Mouse (Mus musculus): Measurements from ENCODE around the gene Atg101. TPM values are rescaled to one million over a fixed set of nuclear protein-coding genes. Genes with fewer than 3 reads are reported as not detected.
A peak's percentile ranks its signal among the peaks of the same experiment; 100 is the strongest.

Atg101 gene
- polyA plus RNA-seq, 1 experiment = 61.3 TPM

DNA sequence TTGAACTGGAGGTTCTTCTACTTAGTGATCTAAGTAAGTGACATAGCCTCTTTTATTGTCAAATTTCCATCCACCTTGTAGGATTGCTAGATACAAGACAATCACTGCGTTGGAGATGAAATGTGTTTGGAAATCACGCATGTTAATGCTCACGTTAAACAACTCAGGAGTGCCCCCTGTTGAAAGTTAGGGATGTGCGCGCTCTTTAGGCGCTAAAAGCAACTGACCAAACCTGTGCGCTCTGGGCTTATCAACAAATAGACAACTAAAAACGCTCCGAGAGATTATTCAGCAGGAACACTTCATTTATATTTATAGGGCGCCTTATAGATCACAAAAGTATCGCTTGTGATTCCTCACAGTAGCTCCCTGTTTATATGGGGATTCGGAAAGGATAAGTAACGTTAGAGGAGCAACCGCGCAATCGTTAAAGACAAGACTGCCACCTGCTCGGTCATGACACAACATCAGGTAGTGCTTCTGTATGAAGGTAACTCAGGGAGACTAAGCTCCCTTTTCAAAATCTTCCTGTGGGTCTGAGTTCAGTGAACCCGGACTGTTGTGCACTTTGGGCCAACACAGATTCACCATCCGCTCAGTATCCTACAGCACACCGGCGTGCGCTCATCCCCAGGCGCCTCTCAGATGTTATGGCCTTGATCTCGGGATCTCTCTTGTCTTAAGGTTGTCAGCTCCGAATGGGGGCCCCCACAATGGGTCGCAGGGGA is 725 bp upstream of the Atg101 start:
- H3K79me3 ChIP-seq (ENCODE audit: low read depth) = peaks cover 16% of the 10 kb centered on the region
- peak; percentile 61 for TF ChIP-seq CTCF (IDR thresholded peaks at IDR 0.05; ENCODE audit: control insufficient read depth, insufficient read depth, insufficient read length)
- no peak for TF ChIP-seq FOSL1 (IDR thresholded peaks at IDR 0.05; ENCODE audit: insufficient read depth, low read length, poor library complexity, severe bottlenecking)
- peaks cover 36% of the 10 kb centered on the region for H3K79me2 ChIP-seq (ENCODE audit: control insufficient read depth, insufficient read depth)
- H3K27me3 ChIP-seq (ENCODE audit: control insufficient read depth, insufficient read depth, insufficient read length) = no peaks in the 10 kb centered on the region
- H3K36me3 ChIP-seq (ENCODE audit: control insufficient read depth, insufficient read depth) = peaks cover 20% of the 10 kb centered on the region
- peak overlapping the region; percentile 79 for H3ac ChIP-seq (ENCODE audit: control insufficient read depth, insufficient read length, low read depth)
- peak overlapping the region; percentile 93 for H3K4me3 ChIP-seq (ENCODE audit: insufficient read depth, poor library complexity, severe bottlenecking)

DNA sequence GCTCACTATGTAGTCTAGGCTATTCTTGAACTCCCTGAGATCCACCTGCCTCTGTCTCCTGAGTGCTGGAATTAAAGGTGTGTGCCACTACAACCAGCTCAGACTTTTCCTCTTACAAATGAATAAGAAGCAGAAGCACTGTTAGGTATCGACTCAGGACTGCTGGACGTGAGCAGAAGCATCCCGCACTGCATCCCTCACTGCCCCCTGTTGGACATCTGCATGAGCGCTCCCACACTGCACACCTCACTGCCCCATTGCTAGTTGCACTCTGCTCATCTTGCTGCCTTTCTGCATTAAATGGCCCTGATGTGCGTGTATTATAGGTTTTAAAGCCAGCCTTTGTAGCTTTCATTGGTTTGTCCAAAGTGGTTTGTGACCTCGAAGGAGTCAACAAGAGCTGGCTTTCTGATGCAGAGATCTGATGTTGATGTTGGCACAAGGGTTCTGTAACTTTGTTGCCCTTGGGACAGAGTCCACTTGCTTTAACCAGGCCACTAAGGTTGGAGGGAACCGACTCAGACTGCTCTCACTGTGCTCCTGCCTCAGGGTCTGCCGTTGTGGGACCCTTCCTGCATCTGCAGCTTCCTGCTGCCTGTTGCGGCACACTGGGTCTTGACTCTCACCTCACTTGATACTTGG is 2.2 kb downstream of the Atg101 start:
- TF ChIP-seq CTCF (IDR thresholded peaks at IDR 0.05; ENCODE audit: control insufficient read depth, insufficient read depth, insufficient read length) (peak; percentile 77), FOSL1 (IDR thresholded peaks at IDR 0.05; ENCODE audit: insufficient read depth, low read length, poor library complexity, severe bottlenecking) (no peak)
- Histone ChIP-seq H3K27me3 (ENCODE audit: control insufficient read depth, insufficient read depth, insufficient read length) (no peaks in the 10 kb centered on the region), H3K4me3 (ENCODE audit: insufficient read depth, poor library complexity, severe bottlenecking) (no peak overlapping the region), H3K79me3 (ENCODE audit: low read depth) (peaks cover 16% of the 10 kb centered on the region), H3ac (ENCODE audit: control insufficient read depth, insufficient read length, low read depth) (no peak overlapping the region), H3K79me2 (ENCODE audit: control insufficient read depth, insufficient read depth) (peaks cover 36% of the 10 kb centered on the region), H3K36me3 (ENCODE audit: control insufficient read depth, insufficient read depth) (peaks cover 47% of the 10 kb centered on the region)

DNA sequence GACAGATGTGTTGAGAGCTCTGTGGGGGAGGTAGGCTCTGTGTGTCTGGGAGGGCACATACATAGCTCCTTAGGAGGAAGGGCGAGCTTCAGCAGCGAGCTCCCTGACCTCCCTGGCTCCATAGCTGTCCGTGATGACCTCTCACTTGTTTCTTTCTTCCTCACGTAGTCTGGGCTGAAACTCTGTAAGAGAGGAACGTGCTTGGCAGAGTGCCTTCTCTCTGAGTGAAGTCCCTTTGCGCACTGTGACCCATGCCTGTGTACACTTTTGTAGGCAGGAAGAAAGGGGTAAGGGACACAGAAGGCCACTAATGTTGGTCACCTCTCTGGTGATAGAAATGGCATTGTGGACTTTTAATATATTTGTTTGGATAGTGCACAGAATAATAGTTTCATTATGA is 3.3 kb downstream of the Atg101 start:
- peaks cover 56% of the 10 kb centered on the region for H3K36me3 ChIP-seq (ENCODE audit: control insufficient read depth, insufficient read depth)
- H3ac ChIP-seq (ENCODE audit: control insufficient read depth, insufficient read length, low read depth) = no peak overlapping the region

DNA sequence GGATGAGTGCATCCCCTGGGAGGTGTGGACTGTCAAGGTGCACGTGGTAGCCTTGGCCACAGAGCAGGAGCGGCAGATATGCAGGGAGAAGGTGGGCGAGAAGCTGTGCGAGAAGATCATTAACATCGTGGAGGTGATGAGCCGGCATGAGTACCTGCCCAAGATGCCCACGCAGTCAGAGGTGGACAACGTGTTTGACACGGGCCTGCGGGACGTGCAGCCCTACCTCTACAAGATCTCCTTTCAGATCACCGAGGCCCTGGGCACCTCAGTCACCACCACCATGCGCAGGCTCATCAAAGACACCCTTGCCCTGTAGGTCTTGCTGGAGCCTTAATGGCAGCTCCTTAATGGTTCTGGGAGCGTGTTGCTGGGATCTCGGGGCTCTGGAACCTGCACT is 6.3 kb downstream of the Atg101 start:
- H3K4me3 ChIP-seq (ENCODE audit: insufficient read depth, poor library complexity, severe bottlenecking) = no peak overlapping the region
- H3K36me3 ChIP-seq (ENCODE audit: control insufficient read depth, insufficient read depth) = peaks cover 56% of the 10 kb centered on the region
- H3K79me3 ChIP-seq (ENCODE audit: low read depth) = peaks cover 5% of the 10 kb centered on the region
- H3ac ChIP-seq (ENCODE audit: control insufficient read depth, insufficient read length, low read depth) = no peak overlapping the region
- TF ChIP-seq FOSL1 (IDR thresholded peaks at IDR 0.05; ENCODE audit: insufficient read depth, low read length, poor library complexity, severe bottlenecking) (no peak), CEBPB (IDR thresholded peaks at IDR 0.05; ENCODE audit: low read depth) (no peak), MYOD1 (IDR thresholded peaks at IDR 0.05; ENCODE audit: control insufficient read depth, insufficient read length, low read depth) (no peak), CTCF (IDR thresholded peaks at IDR 0.05; ENCODE audit: control insufficient read depth, insufficient read depth, insufficient read length) (no peak), USF1 (IDR thresholded peaks at IDR 0.05; ENCODE audit: low read depth) (no peak), MYOG (IDR thresholded peaks at IDR 0.05; ENCODE audit: control insufficient read depth, extremely low read depth, insufficient read length) (no peak), MAX (IDR thresholded peaks at IDR 0.05) (no peak)
- H3K27me3 ChIP-seq (ENCODE audit: control insufficient read depth, insufficient read depth, insufficient read length) = no peaks in the 10 kb centered on the region
- H3K79me2 ChIP-seq (ENCODE audit: control insufficient read depth, insufficient read depth) = peaks cover 23% of the 10 kb centered on the region

More for the DNA sequence above, 3.3 kb downstream of the Atg101 start:
- Histone ChIP-seq H3K79me3 (ENCODE audit: low read depth) (peaks cover 16% of the 10 kb centered on the region), H3K27me3 (ENCODE audit: control insufficient read depth, insufficient read depth, insufficient read length) (no peaks in the 10 kb centered on the region), H3K79me2 (ENCODE audit: control insufficient read depth, insufficient read depth) (peaks cover 36% of the 10 kb centered on the region), H3K4me3 (ENCODE audit: insufficient read depth, poor library complexity, severe bottlenecking) (no peak overlapping the region)
- TF ChIP-seq USF1 (IDR thresholded peaks at IDR 0.05; ENCODE audit: low read depth) (no peak), CTCF (IDR thresholded peaks at IDR 0.05; ENCODE audit: control insufficient read depth, insufficient read depth, insufficient read length) (no peak), CEBPB (IDR thresholded peaks at IDR 0.05; ENCODE audit: low read depth) (no peak)

DNA sequence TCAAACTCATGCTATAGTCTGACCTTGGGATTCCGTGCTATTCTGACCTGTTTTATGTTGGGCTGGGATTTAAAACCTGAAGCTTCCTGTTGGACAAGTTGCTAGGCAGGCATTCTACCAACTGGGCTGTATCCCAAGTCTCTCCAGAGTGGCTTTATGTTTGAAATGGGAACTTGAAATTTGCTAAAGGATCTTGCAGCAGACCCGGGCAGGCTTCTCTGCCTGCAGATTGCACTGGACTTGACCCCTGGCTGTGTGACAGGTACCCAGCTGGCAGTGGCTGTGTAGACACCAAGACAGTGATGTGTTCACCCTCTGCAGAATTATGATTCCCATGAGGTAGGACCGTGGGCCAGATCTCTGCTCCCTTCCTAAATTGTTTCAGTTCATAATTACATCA is 7.9 kb downstream of the Atg101 start:
- Histone ChIP-seq H3K36me3 (ENCODE audit: control insufficient read depth, insufficient read depth) (peaks cover 49% of the 10 kb centered on the region), H3K79me2 (ENCODE audit: control insufficient read depth, insufficient read depth) (peaks cover 7% of the 10 kb centered on the region), H3ac (ENCODE audit: control insufficient read depth, insufficient read length, low read depth) (no peak overlapping the region), H3K79me3 (ENCODE audit: low read depth) (no peaks in the 10 kb centered on the region), H3K4me3 (ENCODE audit: insufficient read depth, poor library complexity, severe bottlenecking) (no peak overlapping the region), H3K27me3 (ENCODE audit: control insufficient read depth, insufficient read depth, insufficient read length) (no peaks in the 10 kb centered on the region)
- TF ChIP-seq CEBPB (IDR thresholded peaks at IDR 0.05; ENCODE audit: low read depth) (no peak), FOSL1 (IDR thresholded peaks at IDR 0.05; ENCODE audit: insufficient read depth, low read length, poor library complexity, severe bottlenecking) (no peak), CTCF (IDR thresholded peaks at IDR 0.05; ENCODE audit: control insufficient read depth, insufficient read depth, insufficient read length) (no peak)

DNA sequence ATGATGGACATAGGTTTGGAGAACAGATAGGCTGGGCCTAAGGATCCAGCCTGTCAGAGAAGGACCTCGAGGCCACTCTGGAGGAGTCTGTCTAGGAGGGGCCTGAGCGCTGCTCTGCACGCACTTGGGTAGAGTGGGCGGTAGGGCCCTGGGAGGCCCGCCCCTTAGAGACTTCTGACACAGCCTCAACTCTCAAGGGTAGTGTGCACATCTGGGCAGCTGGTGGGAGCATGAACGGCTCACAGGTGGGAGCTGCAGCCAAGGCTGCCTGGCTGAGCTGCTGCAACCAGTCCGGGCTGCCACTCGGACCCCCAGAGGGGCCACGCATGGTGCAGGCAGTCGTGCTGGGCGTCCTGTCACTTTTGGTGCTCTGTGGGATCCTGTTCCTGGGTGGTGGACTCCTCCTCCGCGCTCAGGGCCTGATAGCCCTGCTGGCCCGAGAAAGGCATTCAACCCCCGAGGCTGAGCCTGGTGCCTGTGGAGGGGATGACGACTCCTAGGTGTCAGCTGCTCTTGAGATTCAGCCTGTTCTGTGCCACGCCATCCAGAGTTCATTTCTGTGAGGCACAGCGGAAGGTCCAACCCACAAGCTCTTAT is 9.1 kb downstream of the Atg101 start, which contains the start of gene 6030408B16Rik:
Gene 6030408B16Rik, plus strand, starts transcription at position 188 of the 597 bp plus-strand sequence.
- H3K36me3 ChIP-seq (ENCODE audit: control insufficient read depth, insufficient read depth) = peaks cover 38% of the 10 kb centered on the region
- no peak within 1 kb of the TSS for H3K4me3 ChIP-seq (ENCODE audit: insufficient read depth, poor library complexity, severe bottlenecking)
- H3K79me3 ChIP-seq (ENCODE audit: low read depth) = no peaks in the 10 kb centered on the region
- TF ChIP-seq CTCF (IDR thresholded peaks at IDR 0.05; ENCODE audit: control insufficient read depth, insufficient read depth, insufficient read length) (no peak), MAX (IDR thresholded peaks at IDR 0.05) (no peak), MYOD1 (IDR thresholded peaks at IDR 0.05; ENCODE audit: control insufficient read depth, insufficient read length, low read depth) (no peak), MYOG (IDR thresholded peaks at IDR 0.05; ENCODE audit: control insufficient read depth, extremely low read depth, insufficient read length) (no peak), FOSL1 (IDR thresholded peaks at IDR 0.05; ENCODE audit: insufficient read depth, low read length, poor library complexity, severe bottlenecking) (no peak), USF1 (IDR thresholded peaks at IDR 0.05; ENCODE audit: low read depth) (no peak), CEBPB (IDR thresholded peaks at IDR 0.05; ENCODE audit: low read depth) (no peak)
- H3K27me3 ChIP-seq (ENCODE audit: control insufficient read depth, insufficient read depth, insufficient read length) = no peaks in the 10 kb centered on the region
- no peak within 1 kb of the TSS for H3ac ChIP-seq (ENCODE audit: control insufficient read depth, insufficient read length, low read depth)
- H3K79me2 ChIP-seq (ENCODE audit: control insufficient read depth, insufficient read depth) = no peaks in the 10 kb centered on the region
